Mouse (Mus musculus): ENCODE measurements around the gene Ece1. TPM values are rescaled to one million over a fixed set of nuclear protein-coding genes. Genes with fewer than 3 reads are reported as not detected.

Gene Ece1
- polyA plus RNA-seq (2017; shearing (Covaris generic)) = 31.3 TPM

DNA sequence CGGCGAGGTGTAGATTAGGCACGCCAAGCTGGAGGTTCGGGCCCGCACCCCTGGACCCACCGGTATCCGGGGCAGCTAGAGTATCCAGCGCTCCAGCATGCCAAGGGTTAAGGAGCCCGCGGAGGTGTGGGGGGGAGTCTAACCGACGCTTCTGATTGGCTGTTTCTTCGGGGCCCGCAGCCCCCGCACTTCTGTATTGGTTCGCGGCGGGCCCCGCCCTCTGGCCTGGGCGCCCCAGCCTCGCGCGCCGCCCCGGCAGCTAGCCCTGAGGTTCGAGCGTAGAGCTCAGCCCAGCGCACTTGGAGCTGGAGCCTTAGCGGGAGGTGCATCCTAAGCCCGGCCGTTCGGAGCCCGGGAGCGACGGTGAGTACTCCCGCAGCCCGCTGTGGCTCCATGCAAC lies at the start of gene Ece1:
Ece1 (plus strand) TSS at position 219 of the 400 bp plus-strand sequence.

DNA sequence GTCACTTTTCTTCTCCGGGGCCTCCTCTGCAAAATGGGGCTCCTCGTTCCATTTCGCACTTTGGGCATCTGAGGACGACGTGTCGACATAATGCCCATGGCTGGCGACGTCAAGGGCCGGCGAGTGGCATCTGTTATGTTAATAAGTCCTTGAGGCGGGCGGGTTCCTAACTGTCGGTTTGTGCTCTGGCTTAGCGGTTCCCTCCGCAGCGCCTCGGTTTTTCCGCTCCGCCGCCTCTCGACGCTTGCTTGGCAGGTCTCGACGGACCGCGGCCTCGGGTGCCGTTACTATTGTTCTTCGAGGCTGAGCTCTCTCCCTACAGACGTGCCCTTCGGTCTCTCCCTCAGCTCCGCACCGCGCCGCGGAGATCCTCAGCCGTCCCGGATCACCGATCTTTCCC lies 130.9 kb downstream of the Ece1 start, which contains the start of gene Eif4g3:
Eif4g3 (plus strand) TSS at position 133 of the 400 bp plus-strand sequence.

Other genes with a start within 250 kb of the Ece1 start
- gene Rap1gap, start 197.5 kb upstream of the Ece1 start, polyA plus RNA-seq (2017; shearing (Covaris generic)) = 2.3 TPM
- gene Alpl, start 65.9 kb upstream of the Ece1 start, polyA plus RNA-seq (2017; shearing (Covaris generic)) = 0.57 TPM
- 59.1 TPM for gene Eif4g3, start 130.8 kb downstream of the Ece1 start, polyA plus RNA-seq (2017; shearing (Covaris generic))

Data from effector memory CD4-positive, alpha-beta T cell, adult 5 months (primary cell).